Mouse (Mus musculus) adrenal gland, adult 18-20 months (tissue): Measurements from ENCODE around the gene Pgam1. TPM values are rescaled to one million over a fixed set of nuclear protein-coding genes. Genes with fewer than 3 reads are reported as not detected.
A peak's percentile ranks its signal among the peaks of the same experiment; 100 is the strongest.
"Not testable (repeated sequence)": the region's sequence is repeated elsewhere in the genome, so short reads cannot be mapped to it uniquely, and the experiment has no call there.

Source experiments
- DNase-seq, 2 experiments: peaks; one replicate each; pipeline ENCODE4 v3.0.0; 2021 to 2022; ENCODE audit warnings: low spot score in 2 of 2
- total RNA-seq, 2 experiments: library from RNA; stranded (reverse); gene quantifications; 1 replicate in 1 of 2; 2 replicates in 1 of 2; pipeline ENCODE4 v1.2.3; 2021

The Pgam1 gene
- total RNA-seq, 2 experiments from 2014 or later = 774 to 926 TPM

- DNase-seq = no peak
These were observed 3.0 kb upstream of the Pgam1 start for GRCm38 (mm10) chr19:41908736-41909135.

GRCm38 (mm10) chr19:41910396-41910795, 1.3 kb upstream of the Pgam1 start:
- DNase-seq = no peak

GRCm38 (mm10) chr19:41912121-41913080, 678 bp downstream of the Pgam1 start:
- DNase-seq = peak; percentile 48 to 54

- no peak for DNase-seq
These were observed 2.3 kb downstream of the Pgam1 start for GRCm38 (mm10) chr19:41913774-41914591.

GRCm38 (mm10) chr19:41914592-41914882, 2.8 kb downstream of the Pgam1 start:
- DNase-seq = not testable (repeated sequence)

- no peak for DNase-seq
These were observed 3.6 kb downstream of the Pgam1 start for GRCm38 (mm10) chr19:41915294-41915693.

- DNase-seq = no peak
These were observed 5.1 kb downstream of the Pgam1 start for GRCm38 (mm10) chr19:41916853-41917252.

- DNase-seq = no peak
These were observed 7.7 kb downstream of the Pgam1 start for GRCm38 (mm10) chr19:41919471-41919870.

- DNase-seq = no peak
These were observed 8.8 kb downstream of the Pgam1 start for GRCm38 (mm10) chr19:41920412-41921067.

GRCm38 (mm10) chr19:41932686-41933085, 21.0 kb downstream of the Pgam1 start:
- DNase-seq = no peak

- peak; percentile 97 to 98 for DNase-seq
These were observed 21.7 kb downstream of the Pgam1 start, which contains the start of the genes Exosc1 and Zdhhc16 for GRCm38 (mm10) chr19:41933179-41934086. Exosc1 (minus strand) TSS chr19:41933423. Zdhhc16 (plus strand) TSS chr19:41933480.

- no peak for DNase-seq
These were observed 22.4 kb downstream of the Pgam1 start for GRCm38 (mm10) chr19:41934124-41934523.

- DNase-seq = no peak
These were observed 24.2 kb downstream of the Pgam1 start for GRCm38 (mm10) chr19:41935921-41936320.

- no peak for DNase-seq
These were observed 26.8 kb downstream of the Pgam1 start for GRCm38 (mm10) chr19:41938539-41938938.

- no peak for DNase-seq
These were observed 32.1 kb downstream of the Pgam1 start for GRCm38 (mm10) chr19:41943841-41944240.

- DNase-seq = no peak
These were observed 40.6 kb downstream of the Pgam1 start for GRCm38 (mm10) chr19:41952287-41952686.

- no peak for DNase-seq
These were observed 41.9 kb downstream of the Pgam1 start for GRCm38 (mm10) chr19:41953574-41953973.
